Mouse (Mus musculus) T-helper 2 cell (primary cell): ENCODE results near the gene Atg9b.

Experiments used
- in situ Hi-C: fragments of 300-600 bp; cut with MboI, MseI; formaldehyde crosslinking; loops from one replicate; pipeline ENCODE4 v1.15.1; 2025; ENCODE audit warnings: high pct_unique_total_duplicates

Gene Atg9b

DNA sequence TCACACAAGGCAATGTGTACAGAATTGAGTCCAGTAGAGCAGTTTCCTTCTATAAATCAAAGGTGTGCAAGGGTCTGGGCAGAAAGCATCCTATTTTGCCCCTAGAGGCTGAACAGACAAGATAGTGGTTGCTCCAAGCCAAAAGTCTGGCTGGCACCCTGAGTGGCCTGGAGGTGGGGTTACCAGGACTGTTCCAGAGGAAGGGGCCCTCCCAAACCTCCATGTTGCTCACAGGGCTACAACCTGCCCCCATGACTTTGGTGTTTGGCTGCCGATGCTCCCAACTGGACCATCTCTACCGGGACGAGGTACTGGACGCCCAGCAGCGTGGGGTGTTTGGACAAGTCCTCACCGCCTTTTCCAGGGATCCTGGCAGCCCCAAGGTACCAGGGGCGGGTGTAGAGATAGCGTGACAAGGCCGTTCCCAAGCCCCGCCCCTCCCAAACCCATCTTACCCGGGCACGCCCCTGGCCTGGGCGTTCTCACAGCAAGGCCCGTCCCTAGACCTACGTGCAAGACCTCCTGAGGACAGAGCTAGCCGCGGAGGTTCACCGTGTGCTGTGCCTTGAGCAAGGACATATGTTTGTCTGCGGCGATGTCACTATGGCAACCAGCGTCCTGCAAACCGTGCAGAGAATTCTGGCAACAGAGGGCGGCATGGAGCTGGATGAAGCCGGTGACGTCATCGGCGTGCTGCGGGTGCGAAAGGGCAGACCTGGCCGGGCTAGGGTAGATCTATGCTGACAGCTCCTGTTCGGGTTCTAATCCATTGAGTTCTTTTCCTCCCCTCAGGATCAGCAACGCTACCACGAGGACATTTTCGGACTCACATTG is 8.7 kb downstream of the Atg9b start:
- in situ Hi-C loops, result loop anchor here (10.0 kb wide), 1 partner anchor 218 kb away; the partner anchor contains the start of gene Nupl2

DNA sequence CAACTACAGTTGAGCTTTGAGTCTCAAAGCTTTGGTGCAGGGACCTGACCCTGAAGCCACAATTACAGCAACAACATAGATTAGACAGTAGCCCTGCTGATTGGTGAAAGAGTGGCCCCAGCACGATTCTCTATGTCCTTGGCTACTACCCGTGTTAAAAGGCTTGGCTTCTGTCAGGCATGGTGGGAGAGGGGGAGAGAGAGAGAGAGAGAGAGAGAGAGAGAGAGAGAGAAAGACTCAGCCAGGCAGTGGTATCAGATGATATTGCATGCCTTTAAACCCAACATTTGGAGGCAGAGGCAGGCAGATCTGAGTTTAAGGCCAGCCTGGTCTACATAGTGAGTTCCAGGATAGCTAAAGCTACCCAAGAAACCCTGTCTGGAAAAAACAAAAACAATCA is 10.0 kb downstream of the Atg9b start:
- in situ Hi-C loops, result loop anchor here (10.0 kb wide), 1 partner anchor 217 kb away; the partner anchor contains the start of gene Nupl2

DNA sequence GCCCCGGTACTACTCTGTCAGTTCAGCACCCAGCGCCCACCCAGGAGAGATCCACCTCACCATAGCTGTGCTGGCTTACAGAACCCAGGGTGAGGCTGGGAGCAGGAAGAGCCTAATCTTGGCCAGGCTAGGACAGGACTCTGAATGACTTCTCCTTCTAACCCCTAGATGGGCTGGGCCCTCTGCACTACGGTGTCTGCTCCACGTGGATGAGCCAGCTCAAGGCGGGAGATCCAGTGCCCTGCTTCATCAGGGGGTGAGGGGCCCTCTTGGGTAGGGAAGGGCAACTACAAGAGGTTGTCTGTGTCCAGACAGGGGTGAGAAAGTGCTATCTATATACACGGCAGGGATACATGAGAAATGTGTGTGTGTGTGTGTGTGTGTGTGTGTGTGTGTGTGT is 10.5 kb downstream of the Atg9b start:
- in situ Hi-C loops, result loop anchor here (10.0 kb wide), 1 partner anchor 217 kb away; the partner anchor contains the start of gene Nupl2

DNA sequence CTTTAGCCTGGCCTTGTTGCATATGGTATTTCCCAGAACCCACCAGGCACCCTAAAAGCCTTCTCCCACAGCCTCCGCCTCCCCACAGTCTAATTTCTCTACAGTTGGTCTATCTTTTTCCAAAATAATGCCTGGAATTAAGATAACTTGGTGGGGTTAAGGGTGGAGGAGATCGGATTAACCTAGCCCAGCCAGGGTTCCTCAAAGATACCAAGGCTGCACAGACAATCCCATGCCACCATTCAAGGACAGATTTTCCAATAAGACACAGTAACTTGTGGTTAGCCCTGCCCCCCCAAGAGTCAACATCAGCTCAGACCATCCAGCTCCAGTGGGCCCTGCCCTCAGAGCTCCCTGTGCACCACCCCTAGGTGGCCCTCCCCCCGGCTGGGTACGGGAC is 11.4 kb downstream of the Atg9b start:
- in situ Hi-C loops, result loop anchor here (10.0 kb wide), 1 partner anchor 216 kb away; the partner anchor contains the start of gene Nupl2

DNA sequence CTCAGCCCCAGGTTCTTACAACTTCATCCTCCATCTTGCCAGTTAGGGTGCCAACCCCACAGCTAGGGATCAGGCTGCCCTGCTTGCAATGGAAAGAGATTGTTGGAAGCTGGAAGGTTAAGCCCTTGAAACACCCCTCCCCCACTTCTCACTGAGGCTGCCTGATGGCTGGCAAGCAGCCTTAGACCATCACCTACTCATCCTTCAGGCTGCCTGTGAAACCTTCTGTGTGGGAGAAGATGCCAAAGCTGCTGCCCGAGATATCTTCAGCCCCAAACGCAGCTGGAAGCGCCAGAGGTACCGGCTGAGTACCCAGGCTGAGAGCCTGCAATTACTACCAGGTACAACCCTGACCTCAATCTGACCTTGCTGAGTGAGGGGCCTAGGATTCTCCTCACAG is 12.4 kb downstream of the Atg9b start:
- in situ Hi-C loops, result no loop called here

DNA sequence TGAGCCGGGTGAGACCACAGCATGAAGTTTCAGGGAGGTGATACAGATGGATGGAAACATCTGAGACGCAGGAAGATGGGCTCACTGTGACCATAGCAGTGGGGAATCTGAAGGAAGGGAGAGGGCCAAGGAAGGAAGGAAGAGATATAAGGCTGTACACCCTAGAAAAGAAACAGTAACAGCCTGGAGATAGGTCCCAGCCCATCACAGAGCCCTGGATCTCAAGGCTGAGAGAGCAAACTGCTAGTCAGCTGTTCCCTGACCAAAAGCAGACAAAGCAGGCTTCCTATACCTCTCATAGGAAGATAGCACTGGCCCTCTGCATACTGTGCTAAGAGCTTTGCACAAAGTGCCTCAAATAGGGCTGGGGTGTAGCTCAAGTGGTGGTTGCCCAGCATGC is 13.2 kb downstream of the Atg9b start:
- in situ Hi-C loops, result no loop called here

DNA sequence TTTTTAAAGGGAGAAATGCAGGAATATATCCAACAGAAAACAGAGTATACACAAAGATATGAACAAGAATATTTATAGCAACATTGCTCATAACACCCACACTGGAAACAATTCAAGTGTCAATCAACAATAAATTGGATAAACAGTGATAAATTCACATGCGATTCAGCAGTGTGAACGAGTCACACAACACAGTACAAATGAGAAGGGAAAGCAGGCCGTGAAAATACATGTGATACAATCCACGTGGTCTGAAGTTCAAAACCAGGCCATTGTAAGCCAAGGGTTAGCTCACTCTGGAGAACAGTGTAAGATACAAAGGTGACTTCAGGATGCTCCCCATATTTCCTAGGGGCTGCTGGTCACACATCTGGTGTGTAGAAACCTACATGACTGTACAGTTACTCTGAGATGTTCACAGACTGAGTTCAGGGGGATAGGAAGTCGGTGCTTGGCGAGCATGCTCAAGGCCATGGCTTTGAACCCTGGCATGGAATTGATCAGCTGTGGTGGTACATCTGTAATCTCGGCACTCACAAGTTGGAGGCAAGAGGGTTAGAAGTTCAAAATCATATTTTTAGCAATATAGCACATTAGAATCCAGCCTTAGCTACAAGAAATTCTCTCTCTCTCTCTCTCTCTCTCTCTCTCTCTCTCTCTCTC is 17.1 kb downstream of the Atg9b start:
- in situ Hi-C loops, result no loop called here

DNA sequence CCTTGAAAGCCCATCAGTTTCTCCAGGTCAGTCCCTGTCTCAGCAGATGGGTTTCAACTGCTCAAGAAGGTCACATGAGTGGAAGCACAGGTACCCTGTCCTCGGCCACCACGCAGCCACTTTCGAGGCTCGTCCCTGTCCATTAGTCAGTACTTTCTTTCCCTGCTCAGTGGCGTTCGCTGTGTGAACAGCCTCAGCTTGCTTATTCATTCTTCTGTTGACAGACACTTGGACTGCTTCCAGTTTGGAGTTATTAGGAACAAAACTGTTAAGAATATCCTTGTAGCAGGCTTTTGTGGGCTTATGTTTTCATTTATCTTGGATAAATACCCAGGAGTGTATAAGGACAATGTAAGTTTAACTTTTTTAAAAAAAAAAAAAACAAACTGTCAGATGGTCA is 17.7 kb downstream of the Atg9b start:
- in situ Hi-C loops, result no loop called here

DNA sequence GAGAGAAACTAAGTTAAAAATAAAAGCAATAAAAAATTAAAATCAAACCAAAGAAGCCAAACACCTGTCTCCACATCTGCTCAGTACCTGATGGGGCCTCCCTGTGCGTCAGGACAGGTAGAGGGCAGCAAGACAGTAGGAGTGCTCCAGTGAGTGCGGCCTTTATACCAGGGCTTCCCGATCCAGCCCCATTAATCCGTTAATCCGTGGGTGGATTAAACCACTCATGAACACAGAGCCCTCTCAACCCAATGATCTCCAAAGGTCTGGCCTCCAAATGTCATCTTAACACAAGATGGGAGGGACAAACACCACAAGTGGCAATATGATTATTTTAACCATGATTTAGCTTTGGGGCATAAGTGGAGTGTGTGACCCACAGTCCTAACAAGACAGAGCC is 18.1 kb downstream of the Atg9b start:
- in situ Hi-C loops, result no loop called here

DNA sequence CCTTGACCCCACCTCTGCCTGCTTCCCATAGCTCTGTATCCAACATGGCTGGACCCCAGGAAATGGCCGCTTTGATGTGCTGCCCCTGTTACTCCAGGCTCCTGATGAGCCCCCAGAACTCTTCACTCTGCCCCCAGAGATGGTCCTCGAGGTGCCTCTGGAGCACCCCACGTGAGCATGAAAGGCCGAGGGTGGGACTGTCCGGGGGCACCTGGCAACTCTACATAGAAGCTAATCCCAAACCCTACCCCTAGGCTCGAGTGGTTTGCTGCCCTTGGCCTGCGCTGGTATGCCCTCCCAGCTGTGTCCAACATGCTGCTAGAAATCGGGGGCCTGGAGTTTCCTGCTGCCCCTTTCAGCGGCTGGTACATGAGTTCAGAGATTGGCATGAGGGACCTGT is 22.2 kb downstream of the Atg9b start:
- in situ Hi-C loops, result no loop called here

DNA sequence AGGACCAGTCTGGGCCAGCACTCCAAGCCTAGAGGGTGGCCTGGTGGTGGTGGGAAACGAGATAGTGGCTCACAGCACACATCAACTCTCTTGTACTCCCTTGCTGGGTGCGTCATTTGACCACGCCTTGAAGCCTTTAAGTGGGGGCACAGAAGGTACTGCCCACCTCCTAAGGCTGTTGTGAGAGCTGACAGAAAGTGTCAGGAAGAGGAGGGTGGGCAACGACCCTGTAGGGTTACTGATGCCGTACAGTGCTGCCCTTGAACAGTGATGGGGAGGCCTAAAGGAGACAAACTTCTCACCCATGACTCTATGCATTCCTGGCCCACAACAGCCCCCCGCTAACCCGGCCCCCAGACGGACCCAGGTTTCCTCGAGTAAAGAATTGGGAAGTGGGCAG is 25.5 kb downstream of the Atg9b start:
- in situ Hi-C loops, result no loop called here

DNA sequence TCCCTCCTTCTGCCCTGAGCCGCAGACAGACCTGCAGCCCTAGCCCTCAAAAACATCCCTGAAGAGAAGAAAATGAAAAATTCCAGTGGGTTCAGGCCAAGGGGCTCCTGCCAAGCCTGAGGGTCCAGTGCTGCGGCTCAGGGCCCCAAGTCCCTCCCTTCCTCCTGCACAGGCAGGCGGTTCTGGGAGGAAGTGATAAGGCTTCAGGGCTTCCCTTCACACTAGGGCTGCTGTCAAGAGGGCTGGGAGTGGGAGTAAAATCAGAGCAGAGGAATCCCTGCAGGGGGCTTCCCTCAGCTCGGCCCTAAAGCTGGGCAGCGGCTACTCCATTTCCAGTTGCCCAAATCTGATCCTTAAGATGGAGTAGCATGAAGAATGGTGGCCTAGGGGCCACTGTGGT is 26.4 kb downstream of the Atg9b start:
- in situ Hi-C loops, result no loop called here

DNA sequence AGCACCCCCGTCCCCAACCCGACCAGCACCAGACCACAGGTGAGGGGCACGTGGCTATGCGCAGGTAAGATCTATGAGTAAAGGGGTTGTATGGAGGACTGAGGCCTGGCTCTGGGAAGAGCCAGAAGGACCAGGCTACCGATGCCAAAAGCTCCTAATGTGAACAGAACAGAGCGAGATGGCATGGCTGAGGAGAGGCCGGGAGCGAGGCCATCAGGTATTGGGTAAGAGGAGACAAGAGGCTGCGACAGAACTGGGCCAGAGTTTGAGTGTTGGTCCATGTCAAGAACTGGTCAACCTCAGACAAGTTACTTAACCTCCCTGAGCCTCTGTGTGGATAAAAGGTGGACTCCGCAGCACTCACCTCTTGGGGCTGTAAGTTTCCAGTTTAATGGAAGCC is 27.0 kb downstream of the Atg9b start:
- in situ Hi-C loops, result no loop called here

DNA sequence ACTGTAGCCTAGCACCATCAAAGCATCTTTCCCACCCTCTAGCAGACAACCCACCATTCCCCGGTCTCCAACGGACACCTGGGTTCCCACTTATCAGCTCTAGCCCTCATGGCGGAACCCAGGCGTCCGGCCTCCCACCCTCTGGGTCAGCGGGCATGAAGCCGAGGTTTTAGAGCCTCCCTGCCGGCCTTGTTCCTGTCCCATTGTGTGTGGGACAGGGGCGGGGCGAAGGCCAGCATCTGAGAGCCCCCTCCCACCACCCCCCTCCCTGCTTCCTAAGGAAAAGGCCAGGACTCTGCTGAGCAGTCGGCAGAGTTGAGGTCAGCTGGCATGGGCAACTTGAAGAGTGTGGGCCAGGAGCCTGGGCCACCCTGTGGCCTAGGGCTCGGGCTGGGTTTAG is 27.4 kb downstream of the Atg9b start, which contains the start of gene Nos3:
Gene Nos3, plus strand, starts transcription at position 303 of the 400 bp plus-strand sequence.
- in situ Hi-C loops, result no loop called here

DNA sequence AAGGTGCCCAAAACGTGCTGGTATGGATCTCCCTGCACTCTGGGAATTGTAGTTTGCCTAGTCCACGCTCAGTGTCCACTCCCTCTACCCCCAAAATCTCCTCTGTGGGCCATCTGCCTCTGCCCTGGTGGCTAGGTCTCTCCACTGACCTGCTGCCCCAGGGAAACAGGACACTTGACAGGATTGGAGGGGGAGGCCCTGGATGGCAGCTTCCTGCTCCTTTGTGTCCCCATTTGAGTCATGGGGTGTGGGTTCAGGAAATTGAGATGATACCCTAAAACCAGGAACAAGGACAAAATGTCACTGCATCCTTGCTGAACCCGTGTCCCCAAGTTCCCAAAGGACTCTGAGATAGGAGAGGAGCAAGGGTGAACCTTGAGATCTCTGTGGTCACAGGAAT is 27.9 kb downstream of the Atg9b start:
- in situ Hi-C loops, result no loop called here

DNA sequence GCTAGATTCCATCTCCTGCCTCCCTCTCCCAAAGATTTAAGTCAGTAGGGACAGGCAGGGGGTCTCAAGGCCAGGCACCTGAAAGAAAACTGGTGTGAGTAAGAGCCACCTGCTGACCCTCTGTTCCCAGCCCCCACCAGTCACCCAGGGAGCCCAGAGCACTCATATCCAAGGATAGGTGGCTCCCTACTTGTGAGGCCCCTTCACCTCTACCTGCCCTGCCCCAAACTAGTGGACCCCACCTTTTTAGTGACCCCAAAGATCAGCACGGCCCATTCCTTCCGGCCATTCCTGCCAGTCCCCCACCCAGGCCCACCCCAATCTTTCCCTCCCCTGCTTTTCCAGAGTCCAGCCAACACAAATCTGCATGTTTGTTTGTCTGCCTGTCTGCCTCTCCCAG is 28.5 kb downstream of the Atg9b start:
- in situ Hi-C loops, result no loop called here

DNA sequence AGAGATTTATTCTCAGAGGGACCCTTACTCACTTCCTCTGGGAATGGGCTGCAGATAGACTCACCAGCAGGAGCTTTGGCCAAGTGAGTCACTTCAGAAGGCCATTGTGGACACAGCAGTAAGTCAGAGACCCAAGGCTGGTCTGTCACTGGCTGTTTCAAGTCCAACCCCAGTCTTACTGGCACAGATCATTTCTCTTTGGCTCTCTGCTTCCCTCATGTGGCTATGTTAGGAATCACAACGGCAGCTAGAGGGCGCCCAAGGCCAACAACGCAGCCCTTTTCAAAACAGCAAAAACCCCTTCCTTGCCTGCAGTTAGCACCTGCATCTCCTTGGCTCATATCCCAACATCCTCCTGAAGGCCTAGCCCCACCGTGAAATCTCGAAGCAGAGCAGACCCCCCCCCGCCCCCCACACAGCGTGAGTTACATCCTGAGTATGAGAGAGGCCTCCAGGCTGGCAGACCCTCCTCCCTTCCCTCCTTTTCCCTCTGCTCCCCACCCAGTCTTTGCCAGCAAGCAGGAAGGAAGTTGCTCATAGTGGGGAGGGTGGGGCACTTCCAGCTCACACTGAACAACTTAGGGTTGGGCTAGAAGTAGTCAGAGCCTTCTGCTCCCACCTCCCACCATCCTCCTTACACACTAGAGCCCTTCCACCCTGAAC is 31.0 kb downstream of the Atg9b start:
- in situ Hi-C loops, result no loop called here

DNA sequence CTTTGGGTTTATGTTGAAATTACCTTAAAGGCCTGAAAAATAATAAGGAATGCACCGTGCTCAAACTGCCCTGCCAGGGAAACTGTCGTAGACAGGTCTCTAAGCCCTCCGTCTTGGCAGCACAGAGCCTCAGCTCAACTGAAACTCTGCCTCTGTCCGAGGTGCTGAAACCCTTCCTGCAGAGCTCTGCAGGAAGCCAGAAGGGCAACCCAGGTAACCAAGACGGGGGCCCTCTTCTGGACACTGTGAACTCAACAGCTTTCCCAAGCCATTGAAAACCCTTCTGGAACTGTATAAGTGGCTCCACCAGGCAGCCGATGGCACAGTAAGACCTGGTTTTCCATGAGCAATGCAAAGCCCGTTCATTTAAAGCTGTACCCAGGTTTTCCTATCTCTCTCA is 34.5 kb downstream of the Atg9b start:
- in situ Hi-C loops, result loop anchor here (5.0 kb wide), 1 partner anchor 80 kb away; no protein-coding TSS in a partner anchor

DNA sequence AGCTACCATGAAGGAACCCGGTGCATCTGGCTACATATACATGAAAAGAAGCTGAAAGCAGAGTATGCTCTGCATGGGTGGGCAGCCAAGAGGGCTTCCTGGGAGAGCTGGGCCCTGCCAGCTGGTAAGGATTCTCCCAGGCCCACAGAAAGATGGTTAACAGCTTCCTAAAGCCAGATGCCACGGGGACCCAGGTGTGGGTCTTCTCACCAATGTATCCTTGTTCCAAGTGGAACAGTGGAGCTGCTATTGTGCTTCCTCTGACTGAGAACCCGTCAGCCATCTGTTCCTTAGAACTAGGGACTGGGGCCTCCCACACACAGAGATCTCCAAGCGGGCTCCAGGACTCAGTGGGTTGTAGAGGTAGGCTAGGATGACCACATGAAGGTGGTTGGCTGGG is 35.2 kb downstream of the Atg9b start:
- in situ Hi-C loops, result loop anchor here (5.0 kb wide), 1 partner anchor 79 kb away; no protein-coding TSS in a partner anchor

DNA sequence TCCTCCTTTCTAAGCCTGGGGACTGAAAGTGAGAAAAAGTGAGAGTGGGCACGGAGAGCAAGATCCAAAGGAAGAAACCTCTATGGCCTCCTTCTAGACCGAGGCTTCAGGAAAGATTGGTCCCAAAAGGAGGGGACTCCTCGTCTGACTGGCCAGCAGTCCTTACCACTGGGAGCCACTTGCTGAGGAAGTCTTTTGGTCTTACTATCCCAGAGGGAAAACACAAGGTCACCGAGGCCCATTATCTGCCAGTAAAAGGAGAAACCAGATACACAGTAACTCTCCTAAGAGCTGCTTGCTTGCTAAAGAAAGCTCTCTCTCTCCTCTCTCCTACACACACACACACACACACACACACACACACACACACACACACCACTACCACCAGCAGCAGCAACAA is 38.6 kb downstream of the Atg9b start:
- in situ Hi-C loops, result no loop called here

DNA sequence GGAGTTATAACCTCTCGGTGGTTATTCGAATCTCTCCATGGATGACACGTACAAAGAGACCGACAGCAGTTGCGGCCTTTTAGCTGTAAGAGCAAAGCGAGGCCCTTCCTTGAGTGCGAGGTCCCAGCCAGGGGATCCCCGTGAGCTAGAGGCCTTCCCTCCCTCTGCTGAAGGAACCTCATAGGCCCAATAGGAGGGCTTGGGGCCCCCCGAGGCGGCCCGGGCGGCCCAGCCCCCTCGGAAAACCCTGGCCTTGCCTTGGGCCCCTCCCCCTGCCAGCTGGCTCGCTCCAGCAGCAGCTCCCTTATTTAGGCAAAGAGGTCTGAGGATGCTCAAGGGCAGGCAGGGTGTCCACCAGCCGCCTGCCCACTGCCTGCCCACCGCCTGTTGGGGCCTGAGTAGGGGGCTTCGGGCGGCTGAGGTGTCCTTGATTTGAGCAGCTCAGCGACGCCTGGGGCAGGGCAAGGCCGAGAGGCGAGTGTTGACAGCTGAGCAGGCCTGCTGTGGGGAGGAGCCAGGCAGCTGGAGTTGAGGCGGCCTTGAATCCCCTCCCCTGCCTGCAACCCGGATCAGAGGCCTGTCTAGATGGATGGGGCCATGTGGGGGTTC is 39.6 kb downstream of the Atg9b start:
- in situ Hi-C loops, result no loop called here

DNA sequence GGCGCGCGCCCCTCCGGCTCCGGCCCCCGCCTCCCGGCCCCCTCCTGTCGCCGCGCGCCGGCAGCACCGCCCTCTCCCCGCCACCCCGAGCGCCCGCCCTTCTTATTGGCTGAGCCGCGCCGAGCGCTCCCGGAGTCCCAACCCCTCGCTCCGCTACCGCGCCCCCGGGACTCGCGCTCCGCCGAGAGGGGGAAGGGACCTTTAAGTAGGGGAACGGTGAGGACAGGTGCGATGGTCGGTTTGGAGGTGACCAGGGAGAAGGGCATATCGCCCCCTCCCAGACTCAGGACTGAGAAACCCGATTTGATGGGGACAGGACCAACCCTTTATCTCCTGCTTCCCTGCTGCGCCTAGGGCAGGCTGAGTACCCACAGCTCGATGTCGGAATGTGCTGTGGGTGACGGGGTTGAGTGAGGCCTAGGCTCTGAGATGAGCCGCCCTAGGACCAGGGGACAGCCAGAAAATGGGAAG is 40.2 kb downstream of the Atg9b start:
- in situ Hi-C loops, result no loop called here
